Mouse (Mus musculus) lung, embryonic 16.5 days (tissue): ENCODE measurements around the gene Tnfsf14. TPM values are rescaled to one million over a fixed set of nuclear protein-coding genes. Genes with fewer than 3 reads are reported as not detected.

ENCODE experiments used
- ATAC-seq: fragments of 200-750 bp; cut with Nextera tagmentation; 2 replicates; pipeline ENCODE4 v1.8.0; 2017; ENCODE audit warnings: low read depth, mild to moderate bottlenecking, moderate library complexity
- H3K27ac ChIP-seq: fragments of 300-500 bp; sonication (generic); 2 replicates; pipeline ENCODE4 v1.5.1; 2014; ENCODE audit warnings: mild to moderate bottlenecking, control low read depth, low read length
- H3K27me3 ChIP-seq: fragments of 300-500 bp; sonication (generic); 2 replicates; pipeline ENCODE4 v1.6.1; 2014; ENCODE audit warnings: low read depth, low read length, mixed read lengths; ENCODE audit not compliant: control insufficient read depth, insufficient read depth
- H3K36me3 ChIP-seq: fragments of 300-500 bp; sonication (generic); 2 replicates; pipeline ENCODE4 v1.6.1; 2014; ENCODE audit warnings: low read length; ENCODE audit not compliant: control insufficient read depth, insufficient read depth
- H3K4me1 ChIP-seq: fragments of 300-500 bp; sonication (generic); replicated peaks from 2 replicates; pipeline ENCODE4 v1.6.1; 2014; ENCODE audit warnings: low read length, mixed read lengths; ENCODE audit not compliant: control insufficient read depth, insufficient read depth
- H3K4me2 ChIP-seq: fragments of 300-500 bp; sonication (generic); 2 replicates; pipeline ENCODE4 v1.6.1; 2014; ENCODE audit warnings: low read depth, low read length, control low read depth
- H3K4me3 ChIP-seq: fragments of 300-500 bp; sonication (generic); 2 replicates; pipeline ENCODE4 v1.5.1; 2014; ENCODE audit warnings: mild to moderate bottlenecking, low read length, control low read depth
- H3K9ac ChIP-seq: fragments of 300-500 bp; sonication (generic); 2 replicates; pipeline ENCODE4 v1.6.1; 2014; ENCODE audit warnings: low read length, control low read depth
- H3K9me3 ChIP-seq: fragments of 300-500 bp; sonication (generic); 2 replicates; pipeline ENCODE4 v1.6.1; 2016; ENCODE audit warnings: low read length; ENCODE audit not compliant: control insufficient read depth
- WGBS: fragments of 180-500 bp; shearing (Covaris S2); extraction: QIAGEN DNeasy Blood & Tissue Kit; methylation state at CpG from one replicate; pipeline ENCODE4 v1.1.7; 2014; 5-methylcytosine and 5-hydroxymethylcytosine counted together
- polyA plus RNA-seq: library from polyadenylated mRNA; unstranded; fragments of >200 nt; fragmentation: Nextera tagmentation; extraction: Ambion mirVana; gene quantifications from 2 replicates; pipeline ENCODE4 v1.2.1, GENCODE M21; 2015

Tnfsf14 gene
- polyA plus RNA-seq, 1 experiment from 2014 or later: 0.26 TPM

- Histone ChIP-seq H3K9me3 (no peaks in the 10 kb centered on the region), H3K27me3 (no peaks in the 10 kb centered on the region), H3K27ac (no peak overlapping the region), H3K36me3 (no peaks in the 10 kb centered on the region), H3K4me3 (no peak overlapping the region), H3K4me1 (no peaks in the 10 kb centered on the region), H3K4me2 (no peak overlapping the region), H3K9ac (no peak overlapping the region)
- 62% methylated on average over 9 of the region's 9 CpGs for WGBS
- no peak for ATAC-seq
Observed at GRCm38 (mm10) chr17:57211501-57211900, 17.5 kb upstream of the Tnfsf14 start.

DNA sequence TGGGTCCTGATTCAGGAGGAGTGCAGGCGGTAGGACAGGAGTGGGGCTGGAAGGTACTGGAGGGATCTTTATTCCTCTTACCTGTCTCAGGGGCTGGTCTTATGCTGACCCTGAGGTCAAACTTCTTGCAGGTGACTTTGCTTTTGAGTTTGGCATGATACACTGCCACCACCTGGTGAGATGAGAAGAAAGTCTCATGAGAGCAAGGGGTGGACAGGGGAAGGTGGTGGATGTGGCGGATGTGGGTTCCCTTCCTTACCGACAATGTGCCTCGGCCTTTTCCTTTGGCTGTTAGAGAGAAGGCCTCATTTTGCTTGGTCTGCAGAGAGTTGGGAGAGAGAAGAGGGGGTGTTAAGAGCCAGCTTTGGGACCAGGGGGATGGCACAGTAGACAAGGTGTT, 15.4 kb upstream of the Tnfsf14 start:
- Histone ChIP-seq H3K27me3 (no peaks in the 10 kb centered on the region), H3K4me1 (no peaks in the 10 kb centered on the region), H3K9me3 (no peaks in the 10 kb centered on the region), H3K4me2 (no peak overlapping the region), H3K36me3 (no peaks in the 10 kb centered on the region), H3K4me3 (no peak overlapping the region), H3K9ac (no peak overlapping the region), H3K27ac (no peak overlapping the region)
- 66% methylated on average over 4 of the region's 4 CpGs for WGBS
- no peak for ATAC-seq

GRCm38 (mm10) chr17:57207938-57208337, 14.0 kb upstream of the Tnfsf14 start:
- no peaks in the 10 kb centered on the region for H3K4me1 ChIP-seq
- no peaks in the 10 kb centered on the region for H3K27me3 ChIP-seq
- WGBS: 69% methylated on average over 3 of the region's 3 CpGs
- H3K9ac ChIP-seq: no peak overlapping the region
- no peak overlapping the region for H3K27ac ChIP-seq
- H3K36me3 ChIP-seq: no peaks in the 10 kb centered on the region
- ATAC-seq: no peak
- H3K9me3 ChIP-seq: no peaks in the 10 kb centered on the region
- no peak overlapping the region for H3K4me2 ChIP-seq
- no peak overlapping the region for H3K4me3 ChIP-seq

DNA sequence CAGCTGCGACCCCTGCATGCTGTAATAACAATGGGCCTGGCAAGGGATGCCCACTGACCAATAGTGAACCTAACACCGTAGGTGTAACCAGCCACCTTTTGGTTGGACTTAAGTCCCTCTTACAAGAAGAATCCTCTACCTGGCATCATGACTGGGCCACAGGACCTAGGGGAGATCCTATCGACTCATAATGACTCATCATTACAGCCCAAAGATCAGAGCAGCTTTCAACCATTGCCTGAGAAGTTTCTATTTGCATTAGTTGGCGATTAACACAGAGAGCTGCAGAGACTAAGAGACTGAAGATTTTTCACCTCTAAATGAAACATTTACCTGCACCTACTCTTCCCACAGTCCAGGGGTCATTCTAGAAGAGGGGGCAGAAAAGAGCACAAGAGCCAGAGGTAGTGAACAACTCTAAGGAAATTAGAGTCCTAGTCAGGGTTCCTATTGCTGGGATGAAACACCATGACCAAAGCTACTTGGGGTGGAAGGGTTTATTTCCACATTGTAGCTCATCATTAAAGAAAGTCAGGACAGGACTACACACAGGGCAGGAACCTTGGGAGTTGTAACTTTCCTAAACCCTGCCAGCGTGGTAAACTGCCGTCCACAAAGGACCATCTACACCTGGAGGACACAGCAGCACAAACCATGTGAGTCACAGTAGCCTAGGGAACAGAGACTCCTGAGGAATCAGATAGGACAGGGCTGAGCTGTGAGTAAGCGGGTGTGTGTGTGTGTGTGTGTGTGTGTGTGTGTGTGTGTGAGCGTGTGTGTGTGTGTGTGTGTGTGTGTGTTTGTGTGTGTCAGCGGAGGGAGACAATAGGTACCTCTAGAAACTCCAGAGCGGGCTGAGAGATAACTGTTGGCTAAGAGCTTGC, 8.1 kb upstream of the Tnfsf14 start:
- H3K36me3 ChIP-seq: no peaks in the 10 kb centered on the region
- H3K4me3 ChIP-seq: no peak overlapping the region
- no peak for ATAC-seq
- no peak overlapping the region for H3K27ac ChIP-seq
- 71% methylated on average over 10 of the region's 10 CpGs for WGBS
- no peaks in the 10 kb centered on the region for H3K9me3 ChIP-seq
- H3K4me2 ChIP-seq: no peak overlapping the region
- no peak overlapping the region for H3K9ac ChIP-seq
- no peaks in the 10 kb centered on the region for H3K4me1 ChIP-seq
- H3K27me3 ChIP-seq: no peaks in the 10 kb centered on the region

DNA sequence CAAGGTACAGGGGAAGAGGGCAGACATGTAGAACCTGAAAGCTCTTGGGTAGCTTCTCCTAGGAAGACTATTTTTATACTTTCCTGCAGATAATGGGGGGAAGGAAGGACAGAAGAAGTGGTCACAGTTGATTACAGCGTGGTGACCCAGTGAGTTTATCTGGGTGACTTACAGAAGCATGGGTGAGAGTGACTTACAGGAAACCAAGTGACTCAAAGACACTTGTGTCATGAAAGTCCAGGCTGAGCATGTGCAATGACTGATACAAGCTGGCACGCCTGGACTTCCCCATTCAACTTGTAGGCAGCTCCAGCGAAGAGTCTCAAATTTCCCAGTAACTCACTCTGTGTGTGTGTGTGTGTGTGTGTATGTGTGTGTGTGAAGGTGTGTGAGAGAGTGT, 4.3 kb upstream of the Tnfsf14 start:
- ATAC-seq: no peak; the same call in 1 of the 2 replicates
- Histone ChIP-seq H3K4me2 (no peak overlapping the region), H3K9me3 (no peaks in the 10 kb centered on the region), H3K27ac (no peak overlapping the region), H3K27me3 (no peaks in the 10 kb centered on the region), H3K4me1 (no peaks in the 10 kb centered on the region), H3K36me3 (no peaks in the 10 kb centered on the region), H3K4me3 (no peak overlapping the region), H3K9ac (no peak overlapping the region)
- 61% methylated on average over 3 of the region's 3 CpGs for WGBS

GRCm38 (mm10) chr17:57195326-57196010, 1.5 kb upstream of the Tnfsf14 start:
- Histone ChIP-seq H3K4me2 (no peak overlapping the region), H3K4me1 (no peaks in the 10 kb centered on the region), H3K9me3 (no peaks in the 10 kb centered on the region), H3K36me3 (no peaks in the 10 kb centered on the region), H3K4me3 (no peak overlapping the region), H3K9ac (no peak overlapping the region), H3K27ac (no peak overlapping the region), H3K27me3 (no peaks in the 10 kb centered on the region)
- WGBS: 72% methylated on average over 8 of the region's 8 CpGs
- no peak for ATAC-seq

- Histone ChIP-seq H3K27me3 (no peaks in the 10 kb centered on the region), H3K9me3 (no peaks in the 10 kb centered on the region), H3K27ac (no peak overlapping the region), H3K36me3 (no peaks in the 10 kb centered on the region), H3K4me3 (no peak overlapping the region), H3K9ac (no peak overlapping the region), H3K4me1 (no peaks in the 10 kb centered on the region), H3K4me2 (no peak overlapping the region)
- 74% methylated on average over 3 of the region's 3 CpGs for WGBS
- ATAC-seq: no peak
Observed at GRCm38 (mm10) chr17:57194771-57195170, 794 bp upstream of the Tnfsf14 start.

GRCm38 (mm10) chr17:57188510-57189192, 5.3 kb downstream of the Tnfsf14 start:
- 60% methylated on average over 12 of the region's 12 CpGs for WGBS

DNA sequence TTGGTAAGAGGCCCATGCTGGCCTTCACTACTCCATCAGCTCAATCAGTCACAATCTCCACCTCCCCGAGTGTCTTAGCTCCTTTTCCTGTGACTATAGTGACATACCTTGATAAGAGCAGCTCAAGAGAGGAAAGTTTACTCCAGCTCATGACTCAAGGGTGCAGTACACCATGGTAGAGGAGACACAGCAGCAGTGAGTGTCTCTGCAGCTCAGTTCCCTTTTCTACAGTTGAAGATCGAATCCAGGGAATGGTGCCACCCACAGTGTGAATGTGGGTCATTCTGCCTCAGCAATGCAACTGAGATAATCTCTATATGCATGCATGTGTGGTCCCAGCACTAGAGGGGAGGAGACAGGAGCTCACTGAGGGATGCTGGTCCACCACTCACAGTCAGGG, 8.3 kb downstream of the Tnfsf14 start:
- Histone ChIP-seq H3K9me3 (no peaks in the 10 kb centered on the region), H3K4me1 (no peaks in the 10 kb centered on the region), H3K4me3 (no peak overlapping the region), H3K27me3 (no peaks in the 10 kb centered on the region), H3K36me3 (no peaks in the 10 kb centered on the region), H3K27ac (no peak overlapping the region), H3K9ac (no peak overlapping the region), H3K4me2 (no peak overlapping the region)
- 37% methylated on average over 2 of the region's 2 CpGs for WGBS
- ATAC-seq: no peak

More at GRCm38 (mm10) chr17:57188510-57189192, 5.3 kb downstream of the Tnfsf14 start:
- H3K36me3 ChIP-seq: no peaks in the 10 kb centered on the region
- no peak overlapping the region for H3K27ac ChIP-seq
- no peak overlapping the region for H3K4me3 ChIP-seq
- H3K27me3 ChIP-seq: no peaks in the 10 kb centered on the region
- no peaks in the 10 kb centered on the region for H3K9me3 ChIP-seq
- H3K4me2 ChIP-seq: no peak overlapping the region
- no peaks in the 10 kb centered on the region for H3K4me1 ChIP-seq
- H3K9ac ChIP-seq: no peak overlapping the region
- no peak for ATAC-seq
